Mouse (Mus musculus) forebrain, postnatal 0 days (tissue): ENCODE results near the gene Rfxap. TPM values are rescaled to one million over a fixed set of nuclear protein-coding genes. Genes with fewer than 3 reads are reported as not detected.

Experiments used
- ATAC-seq: fragments of 200-750 bp; cut with Nextera tagmentation; 2 replicates; pipeline ENCODE4 v1.8.0; 2017; ENCODE audit warnings: mild to moderate bottlenecking, moderate library complexity
- DNase-seq: peaks from one replicate; pipeline ENCODE4 v3.0.0-alpha.2; 2015
- H3K27ac ChIP-seq: fragments of 300-500 bp; sonication (generic); 2 replicates; pipeline ENCODE4 v1.5.1; 2014; ENCODE audit warnings: low read depth, mild to moderate bottlenecking, antibody characterized with exemption, low read length, moderate library complexity, mixed read lengths
- H3K27me3 ChIP-seq: fragments of 300-500 bp; sonication (generic); 2 replicates; pipeline ENCODE4 v1.6.1; 2014; ENCODE audit warnings: mild to moderate bottlenecking, low read length, mixed read lengths; ENCODE audit not compliant: insufficient read depth
- H3K36me3 ChIP-seq: fragments of 300-500 bp; sonication (generic); 2 replicates; pipeline ENCODE4 v1.6.1; 2014; ENCODE audit warnings: mild to moderate bottlenecking, moderate library complexity; ENCODE audit not compliant: insufficient read depth
- H3K4me1 ChIP-seq: fragments of 300-500 bp; sonication (generic); 2 replicates; pipeline ENCODE4 v1.6.1; 2014; ENCODE audit warnings: antibody characterized with exemption; ENCODE audit not compliant: insufficient read depth
- H3K4me2 ChIP-seq: fragments of 300-500 bp; sonication (generic); 2 replicates; pipeline ENCODE4 v1.6.1; 2014; ENCODE audit warnings: low read depth, mild to moderate bottlenecking, moderate library complexity
- H3K4me3 ChIP-seq: fragments of 300-500 bp; sonication (generic); 2 replicates; pipeline ENCODE4 v1.5.1; 2014; ENCODE audit warnings: low read depth, low read length, mixed read lengths
- H3K9ac ChIP-seq: fragments of 300-500 bp; sonication (generic); 2 replicates; pipeline ENCODE4 v1.6.1; 2014; ENCODE audit warnings: mild to moderate bottlenecking
- H3K9me3 ChIP-seq: fragments of 300-500 bp; sonication (generic); 2 replicates; pipeline ENCODE4 v1.6.1; 2016; ENCODE audit warnings: low read length
- CTCF ChIP-seq: sonication (generic); IDR thresholded peaks from 2 replicates; pipeline ENCODE4 v1.5.1; 2016; ENCODE audit warnings: antibody characterized with exemption, control low read depth, low read depth
- WGBS: fragments of 180-500 bp; shearing (Covaris S2); extraction: QIAGEN DNeasy Blood & Tissue Kit; methylation state at CpG from one replicate; pipeline ENCODE4 v1.1.7; 2014; 5-methylcytosine and 5-hydroxymethylcytosine counted together
- polyA plus RNA-seq: library from polyadenylated mRNA; unstranded; fragments of >200 nt; fragmentation: Nextera tagmentation; extraction: Ambion mirVana; gene quantifications from 2 replicates; pipeline ENCODE4 v1.2.1, GENCODE M21; 2015
- total RNA-seq: library from RNA; depleted of rRNA; stranded (reverse); fragments of >200 nt; gene quantifications from 2 replicates; pipeline ENCODE4 v1.2.3, GENCODE M21; 2014; rRNA removed

Gene Rfxap
- total and polyA plus RNA-seq, 2 experiments from 2014 or later: 52.3 TPM

DNA sequence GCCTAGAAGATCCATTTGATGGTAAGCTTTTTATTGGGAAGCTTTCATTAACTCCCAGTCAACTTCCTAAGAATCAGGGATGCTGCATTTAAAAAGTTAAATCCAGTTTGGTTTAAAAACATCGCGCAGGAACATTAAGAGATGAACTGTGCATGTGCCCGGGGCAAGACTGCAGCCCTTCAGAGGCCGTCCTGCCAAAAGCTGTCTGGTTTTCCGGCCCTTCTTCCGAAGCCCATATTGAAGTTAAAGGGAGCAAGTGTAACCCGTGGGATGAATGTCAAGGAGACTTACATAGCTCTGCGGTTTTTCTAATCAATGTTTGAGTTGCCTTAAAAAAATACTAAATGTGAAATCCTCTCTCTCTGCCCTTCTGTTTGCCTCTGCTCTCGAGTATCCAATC is 48.4 kb downstream of the Rfxap start:
- H3K4me3 ChIP-seq: no peak overlapping the region
- no peaks in the 10 kb centered on the region for H3K27me3 ChIP-seq
- no peak overlapping the region for H3K4me2 ChIP-seq
- H3K4me1 ChIP-seq: 0 out of 2 replicates have a peak, but pooled peaks cover 2% of the 10 kb centered on the region
- no peaks in the 10 kb centered on the region for H3K36me3 ChIP-seq
- WGBS: 74% methylated on average over 9 of the region's 9 CpGs
- TF ChIP-seq CTCF: no peak
- no peak overlapping the region for H3K27ac ChIP-seq
- DNase-seq (no peak), ATAC-seq (no peak)
- H3K9me3 ChIP-seq: no peaks in the 10 kb centered on the region
- no peak overlapping the region for H3K9ac ChIP-seq

DNA sequence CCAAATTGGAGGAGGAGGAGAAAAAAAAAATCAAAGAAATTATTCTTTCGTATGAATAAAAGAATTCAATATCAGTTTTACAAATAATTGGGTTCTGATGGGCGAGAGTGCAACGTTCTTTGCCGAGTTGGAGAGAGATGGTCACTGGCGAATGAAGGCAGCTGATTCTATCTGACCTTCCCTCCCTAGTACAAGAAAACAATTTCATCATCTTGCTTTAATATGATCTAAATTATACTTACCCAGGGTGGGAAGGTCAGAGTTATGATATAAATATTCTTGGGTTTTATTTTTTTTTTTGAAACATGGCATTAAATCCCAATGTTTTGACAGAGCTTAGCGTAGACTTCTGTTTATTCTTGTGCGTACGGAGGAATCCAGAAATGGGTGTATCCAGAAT is 50.1 kb downstream of the Rfxap start:
- Histone ChIP-seq H3K27ac (no peak overlapping the region), H3K9ac (no peak overlapping the region), H3K27me3 (no peaks in the 10 kb centered on the region), H3K4me2 (no peak overlapping the region), H3K9me3 (no peaks in the 10 kb centered on the region), H3K4me3 (no peak overlapping the region), H3K4me1 (0 out of 2 replicates have a peak, but pooled peaks cover 2% of the 10 kb centered on the region), H3K36me3 (no peaks in the 10 kb centered on the region)
- WGBS: 84% methylated on average over 8 of the region's 8 CpGs
- ATAC-seq (no peak), DNase-seq (no peak)
- no peak for TF ChIP-seq CTCF

DNA sequence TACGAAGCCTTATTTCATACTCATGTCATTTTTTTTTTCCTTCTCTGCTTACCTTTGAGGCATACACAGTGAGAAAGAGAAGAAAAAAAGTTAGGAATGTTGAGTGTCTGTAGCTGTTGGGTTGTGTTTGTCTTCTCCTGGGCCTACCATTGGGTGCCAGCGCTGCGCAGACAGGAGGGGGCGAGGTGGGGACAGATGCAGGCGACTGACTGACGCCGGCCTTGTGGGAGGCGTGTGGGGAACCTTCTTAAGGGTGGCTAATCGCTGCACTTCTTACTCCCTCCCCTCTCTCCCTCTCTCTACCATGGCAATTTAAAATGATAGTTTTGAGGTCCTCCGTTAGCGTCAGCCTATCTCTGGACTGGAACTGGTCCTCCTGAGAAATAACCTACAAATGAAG is 51.5 kb downstream of the Rfxap start:
- TF ChIP-seq CTCF: no peak
- DNase-seq (peak; percentile 11), ATAC-seq (peak; percentile 34; the same call in 1 of the 2 replicates)
- WGBS: 3% methylated on average over 11 of the region's 11 CpGs
- H3K4me1 ChIP-seq: 0 out of 2 replicates have a peak, but pooled peaks cover 2% of the 10 kb centered on the region
- H3K9ac ChIP-seq: peak overlapping the region; percentile 54
- peak overlapping the region; percentile 45 for H3K4me3 ChIP-seq
- peak overlapping the region; percentile 100 for H3K4me2 ChIP-seq
- peaks cover 12% of the 10 kb centered on the region for H3K36me3 ChIP-seq
- no peak overlapping the region for H3K27ac ChIP-seq
- no peaks in the 10 kb centered on the region for H3K9me3 ChIP-seq
- no peaks in the 10 kb centered on the region for H3K27me3 ChIP-seq

DNA sequence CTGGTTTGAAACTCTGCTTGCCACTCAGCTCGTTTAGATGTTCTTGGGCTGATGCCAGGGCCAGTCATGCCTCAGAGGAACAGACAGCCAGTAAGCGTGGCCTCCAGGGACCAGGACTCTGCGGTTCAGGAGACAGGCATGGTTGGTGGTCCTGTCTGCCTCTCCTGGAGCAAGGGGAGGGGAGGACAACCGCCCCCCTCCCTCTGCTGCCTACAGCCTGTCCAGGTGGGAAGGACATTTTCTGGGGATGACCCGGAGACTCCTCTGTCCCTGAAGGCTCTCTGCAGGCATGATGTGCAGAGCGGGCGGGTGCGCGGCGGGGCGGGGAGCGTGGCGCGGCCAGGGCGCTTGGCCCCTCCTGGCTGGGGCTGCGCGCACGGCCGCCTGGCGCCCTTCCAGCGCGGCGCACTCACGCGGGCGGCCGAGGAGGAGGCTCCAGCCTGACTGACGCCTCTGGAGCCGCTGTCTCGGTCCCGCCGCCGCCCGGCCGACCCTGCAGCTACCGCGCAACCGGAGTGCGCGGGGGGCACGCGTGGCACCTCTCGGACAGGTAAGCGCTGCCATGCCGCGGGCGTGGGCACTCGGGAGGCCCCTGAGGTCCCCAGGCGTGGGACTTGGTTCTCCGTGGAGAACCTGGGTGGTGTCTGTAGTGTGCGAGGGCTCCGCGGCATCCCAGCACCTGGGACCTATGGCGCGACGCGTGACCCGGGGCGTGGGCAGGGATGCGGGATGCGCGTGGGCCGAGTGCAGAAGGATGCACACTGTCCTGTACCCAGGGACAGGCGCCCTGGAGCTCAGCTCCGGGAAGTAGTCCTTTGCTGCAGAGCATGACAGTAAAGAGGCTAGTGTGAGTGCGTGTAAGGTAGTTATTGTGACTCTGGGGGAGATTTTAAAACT is 52.2 kb downstream of the Rfxap start, which contains the start of gene Smad9:
Smad9 (plus strand) TSS at position 438 of the 897 bp plus-strand sequence.
- peaks cover 18% of the 10 kb centered on the region for H3K36me3 ChIP-seq
- peak; percentile 81 for ATAC-seq
- WGBS: 2% methylated on average over 57 of the region's 66 CpGs
- peak within 1 kb of the TSS; percentile 45 for H3K4me3 ChIP-seq
- H3K27ac ChIP-seq: no peak within 1 kb of the TSS
- H3K4me2 ChIP-seq: peak within 1 kb of the TSS; percentile 100
- peak within 1 kb of the TSS; percentile 54 for H3K9ac ChIP-seq
- TF ChIP-seq CTCF: no peak
- DNase-seq: peak; percentile 66
- H3K4me1 ChIP-seq: 0 out of 2 replicates have a peak, but pooled peaks cover 2% of the 10 kb centered on the region
- H3K9me3 ChIP-seq: no peaks in the 10 kb centered on the region
- no peaks in the 10 kb centered on the region for H3K27me3 ChIP-seq

DNA sequence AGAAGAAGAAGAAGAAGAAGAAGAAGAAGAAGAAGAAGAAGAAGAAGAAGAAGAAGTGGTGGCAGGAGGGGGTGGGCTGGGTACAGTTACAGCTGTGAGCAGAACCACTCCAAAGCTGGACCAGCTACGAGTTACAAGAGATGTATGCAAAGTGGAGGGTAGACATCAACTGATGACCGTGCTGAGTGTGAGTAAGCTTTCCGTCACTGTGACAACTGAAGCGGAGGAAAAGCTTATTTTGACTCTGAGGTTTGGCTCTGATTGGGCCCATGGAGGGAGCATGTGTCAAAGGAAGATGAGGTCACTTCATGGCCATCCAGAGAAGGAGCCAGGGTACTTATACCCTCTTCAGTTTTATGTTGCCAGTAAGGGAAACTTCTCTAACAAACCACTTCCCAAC is 54.2 kb downstream of the Rfxap start:
- no peak overlapping the region for H3K9ac ChIP-seq
- no peak for ATAC-seq
- H3K9me3 ChIP-seq: no peaks in the 10 kb centered on the region
- TF ChIP-seq CTCF: no peak
- H3K4me3 ChIP-seq: no peak overlapping the region
- peaks cover 35% of the 10 kb centered on the region for H3K36me3 ChIP-seq
- no peak overlapping the region for H3K4me2 ChIP-seq
- WGBS: 86% methylated on average over 4 of the region's 4 CpGs
- no peak overlapping the region for H3K27ac ChIP-seq
- H3K4me1 ChIP-seq: 0 out of 2 replicates have a peak, but pooled peaks cover 2% of the 10 kb centered on the region
- DNase-seq: no peak
- H3K27me3 ChIP-seq: no peaks in the 10 kb centered on the region

Other genes starting within 250 kb of the Rfxap start
- gene Supt20, start 115.0 kb downstream of the Rfxap start, total RNA-seq: 45.9 and 50.7 TPM in 2 replicates
- gene Supt20, start 115.0 kb downstream of the Rfxap start, polyA plus RNA-seq: 41.2 and 53.1 TPM in 2 replicates
- not detected in 2 replicates for gene Gm21958, start 93.4 kb downstream of the Rfxap start, total RNA-seq
- 0.25 and 0.31 TPM in 2 replicates for gene Gm21958, start 93.4 kb downstream of the Rfxap start, polyA plus RNA-seq
- gene Exosc8, start 72.4 kb downstream of the Rfxap start, total RNA-seq: 39.8 and 56.4 TPM in 2 replicates
- 72.6 and 80.7 TPM in 2 replicates for gene Exosc8, start 72.4 kb downstream of the Rfxap start, polyA plus RNA-seq
- 24.8 and 26.1 TPM in 2 replicates for gene Alg5, start 72.3 kb downstream of the Rfxap start, total RNA-seq
- gene Alg5, start 72.3 kb downstream of the Rfxap start, polyA plus RNA-seq: 74.7 and 83.5 TPM in 2 replicates
- gene Smad9, start 52.2 kb downstream of the Rfxap start, total RNA-seq: 1.6 and 2.7 TPM in 2 replicates
- 0.21 and 0.35 TPM in 2 replicates for gene Smad9, start 52.2 kb downstream of the Rfxap start, polyA plus RNA-seq
- 36.2 and 46.3 TPM in 2 replicates for gene Sertm1, start 108.1 kb upstream of the Rfxap start, total RNA-seq
- 3.8 and 4.5 TPM in 2 replicates for gene Sertm1, start 108.1 kb upstream of the Rfxap start, polyA plus RNA-seq
- gene Ccna1, start 247.7 kb upstream of the Rfxap start, total RNA-seq: 2.2 and 3.1 TPM in 2 replicates
- gene Ccna1, start 247.7 kb upstream of the Rfxap start, polyA plus RNA-seq: 4.3 and 5.6 TPM in 2 replicates